Comparison of ENCODE assay signal across 24 mouse cellular contexts in genomic region chr13:13587653-13588184, GRCm38 (mm10). TPM values are rescaled to one million over a fixed set of nuclear protein-coding genes. Genes with fewer than 3 reads are reported as not detected.
DNase-seq lines count a peak whose midpoint lies in the region; ATAC-seq lines count a peak whose summit lies in the region.
"Had no signal": no experiment of that assay in that cellular context is flagged by ENCODE, and none has a peak within 500 bp of the region (broad histone marks: within the 10 kb centered on the region; RNA-seq: fewer than 3 reads in every experiment).

No protein-coding gene starts in this region.

- DNase-seq in lung, postnatal 4 days: no peak
- peak; percentile 43 for DNase-seq in lung, postnatal 36 days
- no peak for DNase-seq in lung, postnatal 10 days
- no peak for DNase-seq in left cerebral cortex, adult 9 months (ENCODE audit: low spot score in 2 of 2)
- DNase-seq: adrenal gland, postnatal 10 days; adrenal gland, postnatal 36 days; cerebellum, adult 18-20 months; cerebellum, adult 9-10 months; cerebellum, postnatal 14 days; gastrocnemius, postnatal 25 days; heart, adult 18-20 months; heart, postnatal 14 days; heart, postnatal 4 days had no signal

- H3K4me2 ChIP-seq in lung, embryonic 16.5 days (ENCODE audit: low read depth, low read length): no peak overlapping the region
- H3K4me2 ChIP-seq: embryonic facial prominence, embryonic 13.5 days; forebrain, embryonic 12.5 days; forebrain, embryonic 15.5 days; heart, embryonic 12.5 days; heart, embryonic 15.5 days; hindbrain, embryonic 14.5 days had no signal

- 57% methylated on average over 1 of the region's 1 CpGs for WGBS in lung, embryonic 16.5 days

- ATAC-seq in lung, embryonic 16.5 days (ENCODE audit: low read depth): no peak
- ATAC-seq in common myeloid progenitor, adult 5-6 weeks (replicated peaks; ENCODE audit: low read depth, poor library complexity, severe bottlenecking): peak; percentile 23
- ATAC-seq: forebrain, embryonic 15.5 days; hindbrain, postnatal 0 days; Patski had no signal

- no peak overlapping the region for H3K4me3 ChIP-seq in lung, embryonic 16.5 days (ENCODE audit: low read length)
- H3K4me3 ChIP-seq: embryonic facial prominence, embryonic 13.5 days; erythroblast, embryonic 14.5 days; forebrain, embryonic 12.5 days; forebrain, embryonic 15.5 days; heart, embryonic 12.5 days; heart, embryonic 15.5 days had no signal

- no peaks in the 10 kb centered on the region for H3K27me3 ChIP-seq in lung, embryonic 16.5 days (ENCODE audit: control insufficient read depth, insufficient read depth, low read depth, low read length)
- H3K27me3 ChIP-seq: embryonic facial prominence, embryonic 13.5 days; forebrain, embryonic 12.5 days; forebrain, embryonic 15.5 days; heart, embryonic 12.5 days; heart, embryonic 15.5 days; Patski had no signal

- peaks cover 8% of the 10 kb centered on the region for H3K4me1 ChIP-seq in lung, embryonic 16.5 days (replicated peaks; ENCODE audit: control insufficient read depth, insufficient read depth, low read length)

- H3K27ac ChIP-seq in lung, embryonic 16.5 days (ENCODE audit: low read length): peak overlapping the region; percentile 81
- H3K27ac ChIP-seq: embryonic facial prominence, embryonic 13.5 days; forebrain, embryonic 12.5 days; forebrain, embryonic 15.5 days; heart, embryonic 15.5 days; hindbrain, embryonic 14.5 days; hindbrain, postnatal 0 days had no signal

- H3K9ac ChIP-seq in lung, embryonic 16.5 days (ENCODE audit: low read length): no peak overlapping the region
- H3K9ac ChIP-seq: embryonic facial prominence, embryonic 13.5 days; forebrain, embryonic 12.5 days; forebrain, embryonic 15.5 days; heart, embryonic 12.5 days; heart, embryonic 15.5 days; hindbrain, embryonic 14.5 days had no signal

- H3K9me3 ChIP-seq in lung, embryonic 16.5 days (ENCODE audit: control insufficient read depth, low read length): no peaks in the 10 kb centered on the region
- H3K9me3 ChIP-seq: embryonic facial prominence, embryonic 13.5 days; forebrain, embryonic 12.5 days; forebrain, embryonic 15.5 days; heart, embryonic 12.5 days; heart, embryonic 15.5 days had no signal

- H3K36me3 ChIP-seq in lung, embryonic 16.5 days (ENCODE audit: control insufficient read depth, insufficient read depth, low read length): no peaks in the 10 kb centered on the region
- H3K36me3 ChIP-seq: embryonic facial prominence, embryonic 13.5 days; forebrain, embryonic 12.5 days; forebrain, embryonic 15.5 days; heart, embryonic 12.5 days; heart, embryonic 15.5 days had no signal

RNA-seq across cellular contexts. Expression of gene Lyst, which starts 2.5 kb away (rescaled TPM):
- 5.4 and 6.1 TPM in 2 replicates for polyA plus RNA-seq in lung, embryonic 16.5 days (2015; fragmentation: Nextera tagmentation; extraction: Ambion mirVana)
- 22.9 and 25.0 TPM in 2 replicates for total RNA-seq in common myeloid progenitor, adult 5-6 weeks (2017)
